Mouse (Mus musculus) embryonic fibroblast, embryonic 13.5 days (primary cell): ENCODE results near the gene Fev.

Experiments used
- CTCF ChIP-seq: IDR thresholded peaks from 2 replicates; pipeline ENCODE4 v1.5.1; 2011; ENCODE audit warnings: mild to moderate bottlenecking, control low read depth, low read length, moderate library complexity, borderline replicate concordance; ENCODE audit not compliant: insufficient read depth
- POLR2A ChIP-seq: IDR thresholded peaks from 2 replicates; pipeline ENCODE4 v1.6.1; 2011; ENCODE audit warnings: low read depth, mild to moderate bottlenecking, control low read depth, low read length, moderate library complexity

DNA sequence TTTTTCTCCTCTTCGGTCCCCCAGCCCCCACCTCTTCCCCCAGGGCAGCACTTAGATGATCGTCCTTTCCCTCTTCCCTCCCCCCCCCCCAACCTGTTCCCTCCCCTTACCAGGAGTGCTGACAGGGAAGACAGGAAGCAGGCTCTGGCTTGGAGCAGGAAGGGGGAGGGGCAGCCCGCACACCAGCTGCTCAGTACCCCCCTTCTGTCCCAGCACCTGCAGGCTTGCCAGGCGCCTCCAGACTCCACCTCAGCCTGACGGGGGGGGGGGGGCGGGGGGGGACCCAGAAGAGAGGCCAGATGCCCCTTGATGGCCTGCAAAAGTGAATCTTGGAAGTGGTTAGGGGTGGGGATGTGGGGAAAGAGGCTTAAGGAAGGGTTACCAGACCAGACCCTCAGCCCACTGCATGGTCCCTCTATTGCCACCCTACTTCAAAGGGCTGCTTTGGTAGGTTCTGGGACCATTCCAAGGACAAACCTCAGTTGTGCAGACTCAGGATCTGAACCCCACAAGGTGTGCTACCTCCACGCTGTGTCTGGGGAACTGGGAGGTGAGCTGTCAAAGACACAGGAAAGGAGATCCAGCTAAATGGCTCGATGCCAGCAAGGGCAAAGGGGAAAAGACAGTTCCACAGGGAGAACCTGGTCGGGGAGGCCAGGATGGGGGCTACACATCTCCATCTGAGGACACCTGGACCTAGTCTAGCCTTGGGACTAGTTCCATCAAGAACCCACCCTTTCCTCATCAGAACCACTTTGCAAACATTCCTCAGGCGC, 13.6 kb upstream of the Fev start:
- no peak for TF ChIP-seq CTCF
- TF ChIP-seq POLR2A, result no peak
